Mouse (Mus musculus): ENCODE measurements around the gene Metrn.
A peak's percentile ranks its signal among the peaks of the same experiment; 100 is the strongest.
"Not testable (repeated sequence)": the region's sequence is repeated elsewhere in the genome, so short reads cannot be mapped to it uniquely, and the experiment has no call there.

Gene Metrn

GRCm38 (mm10) chr17:25830806-25831431 lies 34.0 kb upstream of the Metrn start:
- DNase-seq, result no peak

- DNase-seq, result peak in 1 of 2 experiments; percentile 9
Measured at GRCm38 (mm10) chr17:25830200-25830753, 33.3 kb upstream of the Metrn start.

GRCm38 (mm10) chr17:25829558-25830017 lies 32.7 kb upstream of the Metrn start:
- peak in 1 of 2 experiments; percentile 22 for DNase-seq

- peak; percentile 52 to 70 for DNase-seq
Measured at GRCm38 (mm10) chr17:25828712-25829557, 32.0 kb upstream of the Metrn start, which contains the start of gene Jmjd8. Gene Jmjd8, plus strand, starts transcription at chr17:25828867.

- DNase-seq, result no peak
Measured at GRCm38 (mm10) chr17:25828223-25828594, 31.3 kb upstream of the Metrn start.

- peak in 1 of 2 experiments; percentile 12 for DNase-seq
Measured at GRCm38 (mm10) chr17:25827546-25828222, 30.7 kb upstream of the Metrn start.

- no peak for DNase-seq
Measured at GRCm38 (mm10) chr17:25827011-25827410, 30.1 kb upstream of the Metrn start.

- DNase-seq, result peak in 1 of 2 experiments; percentile 4
Measured at GRCm38 (mm10) chr17:25825984-25826570, 29.1 kb upstream of the Metrn start.

GRCm38 (mm10) chr17:25825311-25825710 lies 28.4 kb upstream of the Metrn start:
- DNase-seq, result no peak

GRCm38 (mm10) chr17:25824362-25825142 lies 27.6 kb upstream of the Metrn start:
- peak in 1 of 2 experiments; percentile 5 for DNase-seq

GRCm38 (mm10) chr17:25823452-25823851 lies 26.5 kb upstream of the Metrn start, which contains the start of gene Wdr24:
Gene Wdr24, plus strand, starts transcription at chr17:25823627.
- peak in 1 of 2 experiments; percentile 69 for DNase-seq

GRCm38 (mm10) chr17:25818851-25819780 lies 22.2 kb upstream of the Metrn start:
- DNase-seq, result no peak

- no peak for DNase-seq
Measured at GRCm38 (mm10) chr17:25817662-25818061, 20.7 kb upstream of the Metrn start.

GRCm38 (mm10) chr17:25813471-25813870 lies 16.5 kb upstream of the Metrn start:
- DNase-seq, result no peak

GRCm38 (mm10) chr17:25810890-25811289 lies 14.0 kb upstream of the Metrn start:
- DNase-seq, result no peak

GRCm38 (mm10) chr17:25809606-25810340 lies 12.8 kb upstream of the Metrn start:
- no peak for DNase-seq

- DNase-seq, result no peak
Measured at GRCm38 (mm10) chr17:25808789-25809605, 12.1 kb upstream of the Metrn start, which contains the start of gene Fbxl16. Gene Fbxl16, plus strand, starts transcription at chr17:25809085.

- no peak for DNase-seq
Measured at GRCm38 (mm10) chr17:25808028-25808427, 11.1 kb upstream of the Metrn start.

- not testable (repeated sequence) for DNase-seq
Measured at GRCm38 (mm10) chr17:25807452-25807851, 10.5 kb upstream of the Metrn start.

Measured in thymus, adult 18-20 months (tissue).